Comparison of ENCODE assay signal across 9 mouse cellular contexts in genomic region chr11:54057428-54057827, GRCm38 (mm10). TPM values are rescaled to one million over a fixed set of nuclear protein-coding genes. Genes with fewer than 3 reads are reported as not detected.
A peak's percentile ranks its signal among the peaks of the same experiment; 100 is the strongest.
DNase-seq lines count a peak whose midpoint lies in the region; ATAC-seq lines count a peak whose summit lies in the region.
"Had no signal": no experiment of that assay in that cellular context is flagged by ENCODE, and none has a peak within 500 bp of the region (broad histone marks: within the 10 kb centered on the region; RNA-seq: fewer than 3 reads in every experiment).

No protein-coding gene starts in this region.

- peak; percentile 67 for DNase-seq in NIH3T3 (ENCODE audit: low read depth)
- DNase-seq in embryo, embryonic 10 days (ENCODE audit: low spot score), result peak; percentile 59
- no peak for DNase-seq in forebrain, embryonic 14.5 days (ENCODE audit: low spot score)
- no peak for DNase-seq in right cerebral cortex, postnatal 36 days (ENCODE audit: low spot score in 2 of 2)
- no peak for DNase-seq in frontal cortex, adult 2 months (ENCODE audit: extremely low spot score in 1 of 2, low spot score in 1 of 2)
- DNase-seq in lung, adult 18-20 months, result no peak
- DNase-seq: kidney, postnatal 10 days; liver, postnatal 0 days had no signal

- no peaks in the 10 kb centered on the region for H3K27me3 ChIP-seq in forebrain, embryonic 14.5 days (replicated peaks; ENCODE audit: control insufficient read depth, insufficient read depth, low read length)
- no peaks in the 10 kb centered on the region for H3K27me3 ChIP-seq in limb, embryonic 13.5 days

- ATAC-seq in forebrain, embryonic 14.5 days, result no peak
- peak; percentile 42; the same call in 1 of the 2 replicates for ATAC-seq in limb, embryonic 13.5 days (ENCODE audit: low FRiP score, low read depth)

- H3K36me3 ChIP-seq in forebrain, embryonic 14.5 days (ENCODE audit: control insufficient read depth, insufficient read depth, low read length), result no peaks in the 10 kb centered on the region
- peaks cover 47% of the 10 kb centered on the region for H3K36me3 ChIP-seq in limb, embryonic 13.5 days

- H3K27ac ChIP-seq in forebrain, embryonic 14.5 days (ENCODE audit: low read depth, low read length), result peak overlapping the region; percentile 85; the same call in 1 of the 2 replicates
- peak overlapping the region; percentile 90 for H3K27ac ChIP-seq in limb, embryonic 13.5 days

- no peaks in the 10 kb centered on the region for H3K9me3 ChIP-seq in forebrain, embryonic 14.5 days (replicated peaks; ENCODE audit: control insufficient read depth, low read length)
- H3K9me3 ChIP-seq in limb, embryonic 13.5 days, result no peaks in the 10 kb centered on the region

- 21% methylated on average over 2 of the region's 2 CpGs for WGBS in forebrain, embryonic 14.5 days
- 7% methylated on average over 2 of the region's 2 CpGs for WGBS in limb, embryonic 13.5 days

- H3K4me3 ChIP-seq in forebrain, embryonic 14.5 days (ENCODE audit: low read depth, low read length), result no peak overlapping the region
- no peak overlapping the region for H3K4me3 ChIP-seq in limb, embryonic 13.5 days

- no peak overlapping the region for H3K9ac ChIP-seq in forebrain, embryonic 14.5 days (ENCODE audit: low read length)
- H3K9ac ChIP-seq in limb, embryonic 13.5 days, result peak overlapping the region; percentile 35; the same call in 1 of the 2 replicates
- H3K9ac ChIP-seq: liver, postnatal 0 days had no signal

- H3K4me2 ChIP-seq in forebrain, embryonic 14.5 days (ENCODE audit: low read length), result no peak overlapping the region
- H3K4me2 ChIP-seq in limb, embryonic 13.5 days (replicated peaks), result peak overlapping the region; percentile 27

- H3K4me1 ChIP-seq in forebrain, embryonic 14.5 days (ENCODE audit: control insufficient read depth, insufficient read depth, low read length), result peaks cover 17% of the 10 kb centered on the region
- peaks cover 62% of the 10 kb centered on the region for H3K4me1 ChIP-seq in limb, embryonic 13.5 days

RNA-seq across cellular contexts. Expression of gene Pdlim4, which starts 11.4 kb away (rescaled TPM):
- 39.3 and 44.8 TPM in 2 replicates for polyA plus RNA-seq in forebrain, embryonic 14.5 days (2014; fragmentation: Nextera tagmentation; extraction: Ambion mirVana)
- polyA plus RNA-seq in limb, embryonic 13.5 days (2015; fragmentation: Nextera tagmentation; extraction: Ambion mirVana), result 162 and 169 TPM in 2 replicates
- 22.6 and 24.7 TPM in 2 replicates for polyA plus RNA-seq in frontal cortex, adult 2 months (2012; rRNA removed)

RNA-seq across cellular contexts. Expression of gene Slc22a4, which starts 29.5 kb away (rescaled TPM):
- polyA plus RNA-seq in forebrain, embryonic 14.5 days (2014; fragmentation: Nextera tagmentation; extraction: Ambion mirVana), result 1.1 TPM in 2 replicates
- polyA plus RNA-seq in limb, embryonic 13.5 days (2015; fragmentation: Nextera tagmentation; extraction: Ambion mirVana), result 1.6 TPM in 2 replicates
- polyA plus RNA-seq in frontal cortex, adult 2 months (2012; rRNA removed), result 6.6 and 8.9 TPM in 2 replicates

RNA-seq across cellular contexts. Expression of gene P4ha2, which starts 42.5 kb away (rescaled TPM):
- 4.9 and 7.2 TPM in 2 replicates for polyA plus RNA-seq in forebrain, embryonic 14.5 days (2014; fragmentation: Nextera tagmentation; extraction: Ambion mirVana)
- 81.3 and 84.9 TPM in 2 replicates for polyA plus RNA-seq in limb, embryonic 13.5 days (2015; fragmentation: Nextera tagmentation; extraction: Ambion mirVana)
- 20.5 and 27.1 TPM in 2 replicates for polyA plus RNA-seq in frontal cortex, adult 2 months (2012; rRNA removed)

Comparison
In these comparisons a context has a peak if more than half of its experiments do, and no peak if none do; other contexts are left out.
1. DNase-seq: peak in NIH3T3 (single experiment) and embryo, embryonic 10 days (single experiment); none in forebrain, embryonic 14.5 days (single experiment), right cerebral cortex, postnatal 36 days (0 of 2), frontal cortex, adult 2 months (0 of 2) and lung, adult 18-20 months (0 of 2).